Mouse (Mus musculus): Measurements from ENCODE around the gene Mlf2. TPM values are rescaled to one million over a fixed set of nuclear protein-coding genes. Genes with fewer than 3 reads are reported as not detected.

Gene Mlf2
- polyA plus RNA-seq, 1 experiment from 2014 or later, result 587 TPM

GRCm38 (mm10) chr6:124910032-124910431, 21.2 kb upstream of the Mlf2 start:
- Histone ChIP-seq H3K9ac (ENCODE audit: low read depth, low read length) (peak overlapping the region; percentile 46), H3K36me3 (ENCODE audit: control insufficient read depth, insufficient read depth, low read length) (peaks cover 18% of the 10 kb centered on the region), H3K27me3 (replicated peaks; ENCODE audit: control insufficient read depth, insufficient read depth, low read length) (no peaks in the 10 kb centered on the region), H3K4me1 (ENCODE audit: control insufficient read depth, insufficient read depth, low read depth, low read length) (peaks cover 24% of the 10 kb centered on the region), H3K4me2 (ENCODE audit: low read length) (peak overlapping the region; percentile 38), H3K4me3 (ENCODE audit: low read length) (0 out of 2 replicates have a peak overlapping the region, but pooled peaks have one; percentile 4), H3K9me3 (ENCODE audit: control insufficient read depth, low read length) (no peaks in the 10 kb centered on the region), H3K27ac (ENCODE audit: low read depth, low read length) (no peak overlapping the region)
- ATAC-seq, result 0 out of 2 replicates have a peak, but pooled peaks have one; percentile 22
- 10% methylated on average over 32 of the region's 32 CpGs for WGBS

- WGBS, result 23% methylated on average over 8 of the region's 13 CpGs
- H3K4me1 ChIP-seq (ENCODE audit: control insufficient read depth, insufficient read depth, low read depth, low read length), result peaks cover 31% of the 10 kb centered on the region
- no peak within 1 kb of the TSS for H3K9ac ChIP-seq (ENCODE audit: low read depth, low read length)
Observed at GRCm38 (mm10) chr6:124911533-124912218, 19.5 kb upstream of the Mlf2 start, which contains the start of gene Lag3. Gene Lag3, minus strand, starts transcription at chr6:124911705.

GRCm38 (mm10) chr6:124913214-124913613, 18.0 kb upstream of the Mlf2 start:
- no peak overlapping the region; the same call in 1 of the 2 replicates for H3K27ac ChIP-seq (ENCODE audit: low read depth, low read length)
- no peak overlapping the region for H3K9ac ChIP-seq (ENCODE audit: low read depth, low read length)
- 51% methylated on average over 6 of the region's 6 CpGs for WGBS
- no peak overlapping the region for H3K4me2 ChIP-seq (ENCODE audit: low read length)
- no peaks in the 10 kb centered on the region for H3K27me3 ChIP-seq (replicated peaks; ENCODE audit: control insufficient read depth, insufficient read depth, low read length)
- ATAC-seq, result no peak
- no peak overlapping the region for H3K4me3 ChIP-seq (ENCODE audit: low read length)
- H3K4me1 ChIP-seq (ENCODE audit: control insufficient read depth, insufficient read depth, low read depth, low read length), result peaks cover 32% of the 10 kb centered on the region
- H3K36me3 ChIP-seq (ENCODE audit: control insufficient read depth, insufficient read depth, low read length), result peaks cover 18% of the 10 kb centered on the region
- no peaks in the 10 kb centered on the region for H3K9me3 ChIP-seq (ENCODE audit: control insufficient read depth, low read length)

More at GRCm38 (mm10) chr6:124911533-124912218, 19.5 kb upstream of the Mlf2 start, which contains the start of gene Lag3:
- peaks cover 18% of the 10 kb centered on the region for H3K36me3 ChIP-seq (ENCODE audit: control insufficient read depth, insufficient read depth, low read length)
- H3K27me3 ChIP-seq (replicated peaks; ENCODE audit: control insufficient read depth, insufficient read depth, low read length), result no peaks in the 10 kb centered on the region
- H3K4me2 ChIP-seq (ENCODE audit: low read length), result no peak within 1 kb of the TSS; the same call in 1 of the 2 replicates
- ATAC-seq, result no peak
- no peaks in the 10 kb centered on the region for H3K9me3 ChIP-seq (ENCODE audit: control insufficient read depth, low read length)
- no peak within 1 kb of the TSS for H3K4me3 ChIP-seq (ENCODE audit: low read length)
- no peak within 1 kb of the TSS for H3K27ac ChIP-seq (ENCODE audit: low read depth, low read length)

GRCm38 (mm10) chr6:124913721-124914285, 17.4 kb upstream of the Mlf2 start:
- no peak overlapping the region for H3K4me3 ChIP-seq (ENCODE audit: low read length)
- no peaks in the 10 kb centered on the region for H3K27me3 ChIP-seq (replicated peaks; ENCODE audit: control insufficient read depth, insufficient read depth, low read length)
- H3K36me3 ChIP-seq (ENCODE audit: control insufficient read depth, insufficient read depth, low read length), result peaks cover 18% of the 10 kb centered on the region
- no peak for ATAC-seq
- no peak overlapping the region for H3K9ac ChIP-seq (ENCODE audit: low read depth, low read length)
- WGBS, result 56% methylated on average over 14 of the region's 14 CpGs
- H3K4me1 ChIP-seq (ENCODE audit: control insufficient read depth, insufficient read depth, low read depth, low read length), result peaks cover 36% of the 10 kb centered on the region
- H3K27ac ChIP-seq (ENCODE audit: low read depth, low read length), result peak overlapping the region; percentile 9
- H3K4me2 ChIP-seq (ENCODE audit: low read length), result no peak overlapping the region
- H3K9me3 ChIP-seq (ENCODE audit: control insufficient read depth, low read length), result no peaks in the 10 kb centered on the region

GRCm38 (mm10) chr6:124914511-124914910, 16.7 kb upstream of the Mlf2 start:
- Histone ChIP-seq H3K4me3 (ENCODE audit: low read length) (peak overlapping the region; percentile 92; the same call in 1 of the 2 replicates), H3K9ac (ENCODE audit: low read depth, low read length) (peak overlapping the region; percentile 100), H3K27me3 (replicated peaks; ENCODE audit: control insufficient read depth, insufficient read depth, low read length) (no peaks in the 10 kb centered on the region), H3K27ac (ENCODE audit: low read depth, low read length) (peak overlapping the region; percentile 100), H3K4me1 (ENCODE audit: control insufficient read depth, insufficient read depth, low read depth, low read length) (peaks cover 39% of the 10 kb centered on the region), H3K9me3 (ENCODE audit: control insufficient read depth, low read length) (no peaks in the 10 kb centered on the region), H3K36me3 (ENCODE audit: control insufficient read depth, insufficient read depth, low read length) (peaks cover 18% of the 10 kb centered on the region), H3K4me2 (ENCODE audit: low read length) (peak overlapping the region; percentile 97)
- WGBS, result 80% methylated on average over 7 of the region's 7 CpGs
- no peak for ATAC-seq

- Histone ChIP-seq H3K4me3 (ENCODE audit: low read length) (peak overlapping the region; percentile 92), H3K4me1 (ENCODE audit: control insufficient read depth, insufficient read depth, low read depth, low read length) (peaks cover 37% of the 10 kb centered on the region), H3K4me2 (ENCODE audit: low read length) (peak overlapping the region; percentile 97), H3K9ac (ENCODE audit: low read depth, low read length) (peak overlapping the region; percentile 100), H3K27me3 (replicated peaks; ENCODE audit: control insufficient read depth, insufficient read depth, low read length) (no peaks in the 10 kb centered on the region), H3K9me3 (ENCODE audit: control insufficient read depth, low read length) (no peaks in the 10 kb centered on the region), H3K27ac (ENCODE audit: low read depth, low read length) (peak overlapping the region; percentile 100), H3K36me3 (ENCODE audit: control insufficient read depth, insufficient read depth, low read length) (peaks cover 18% of the 10 kb centered on the region)
- no peak for ATAC-seq
- WGBS, result 7% methylated on average over 22 of the region's 22 CpGs
Observed at GRCm38 (mm10) chr6:124915160-124915941, 15.8 kb upstream of the Mlf2 start.

GRCm38 (mm10) chr6:124915942-124916694, 15.1 kb upstream of the Mlf2 start:
- Histone ChIP-seq H3K4me2 (ENCODE audit: low read length) (peak overlapping the region; percentile 97), H3K9ac (ENCODE audit: low read depth, low read length) (peak overlapping the region; percentile 100), H3K4me3 (ENCODE audit: low read length) (peak overlapping the region; percentile 92), H3K27ac (ENCODE audit: low read depth, low read length) (peak overlapping the region; percentile 100), H3K27me3 (replicated peaks; ENCODE audit: control insufficient read depth, insufficient read depth, low read length) (no peaks in the 10 kb centered on the region), H3K4me1 (ENCODE audit: control insufficient read depth, insufficient read depth, low read depth, low read length) (peaks cover 41% of the 10 kb centered on the region), H3K9me3 (ENCODE audit: control insufficient read depth, low read length) (no peaks in the 10 kb centered on the region), H3K36me3 (ENCODE audit: control insufficient read depth, insufficient read depth, low read length) (peaks cover 18% of the 10 kb centered on the region)
- under 1% methylated on average over 12 of the region's 12 CpGs for WGBS
- no peak for ATAC-seq

GRCm38 (mm10) chr6:124916695-124917517, 14.3 kb upstream of the Mlf2 start:
- H3K27ac ChIP-seq (ENCODE audit: low read depth, low read length), result peak overlapping the region; percentile 100
- H3K9ac ChIP-seq (ENCODE audit: low read depth, low read length), result peak overlapping the region; percentile 100
- peaks cover 38% of the 10 kb centered on the region for H3K4me1 ChIP-seq (ENCODE audit: control insufficient read depth, insufficient read depth, low read depth, low read length)
- no peaks in the 10 kb centered on the region for H3K27me3 ChIP-seq (replicated peaks; ENCODE audit: control insufficient read depth, insufficient read depth, low read length)
- peak overlapping the region; percentile 92 for H3K4me3 ChIP-seq (ENCODE audit: low read length)
- peak overlapping the region; percentile 97 for H3K4me2 ChIP-seq (ENCODE audit: low read length)
- ATAC-seq, result peak; percentile 34
- H3K9me3 ChIP-seq (ENCODE audit: control insufficient read depth, low read length), result no peaks in the 10 kb centered on the region
- H3K36me3 ChIP-seq (ENCODE audit: control insufficient read depth, insufficient read depth, low read length), result peaks cover 18% of the 10 kb centered on the region
- WGBS, result under 1% methylated on average over 39 of the region's 67 CpGs
